Mouse (Mus musculus) stomach, postnatal 0 days (tissue): ENCODE measurements around the gene Depdc5. TPM values are rescaled to one million over a fixed set of nuclear protein-coding genes. Genes with fewer than 3 reads are reported as not detected.
"Not testable (repeated sequence)": the region's sequence is repeated elsewhere in the genome, so short reads cannot be mapped to it uniquely, and the experiment has no call there.

Experiments used
- ATAC-seq: fragments of 200-750 bp; cut with Nextera tagmentation; 2 replicates; pipeline ENCODE4 v1.8.0; 2017; ENCODE audit not compliant: low FRiP score, low TSS enrichment
- DNase-seq: peaks from one replicate; pipeline ENCODE4 v3.0.0-alpha.2; 2016; ENCODE audit warnings: low spot score
- H3K27ac ChIP-seq: fragments of 300-500 bp; sonication (generic); replicated peaks from 2 replicates; pipeline ENCODE4 v1.5.1; 2014; ENCODE audit warnings: mild to moderate bottlenecking, control low read depth
- H3K27me3 ChIP-seq: fragments of 300-500 bp; sonication (generic); 2 replicates; pipeline ENCODE4 v1.6.1; 2014; ENCODE audit warnings: low read length; ENCODE audit not compliant: control insufficient read depth, insufficient read depth
- H3K36me3 ChIP-seq: fragments of 300-500 bp; sonication (generic); 2 replicates; pipeline ENCODE4 v1.6.1; 2014; ENCODE audit warnings: low read length, mixed read lengths; ENCODE audit not compliant: control insufficient read depth, insufficient read depth
- H3K4me1 ChIP-seq: fragments of 300-500 bp; sonication (generic); replicated peaks from 2 replicates; pipeline ENCODE4 v1.6.1; 2014; ENCODE audit warnings: antibody characterized with exemption; ENCODE audit not compliant: control insufficient read depth, insufficient read depth
- H3K4me2 ChIP-seq: fragments of 300-500 bp; sonication (generic); replicated peaks from 2 replicates; pipeline ENCODE4 v1.6.1; 2014; ENCODE audit warnings: low read depth, mild to moderate bottlenecking, control low read depth, moderate library complexity
- H3K4me3 ChIP-seq: fragments of 300-500 bp; sonication (generic); 2 replicates; pipeline ENCODE4 v1.5.1; 2014; ENCODE audit warnings: low read depth, low read length, control low read depth
- H3K9ac ChIP-seq: fragments of 300-500 bp; sonication (generic); 2 replicates; pipeline ENCODE4 v1.6.1; 2014; ENCODE audit warnings: mild to moderate bottlenecking, low read length, control low read depth, mixed read lengths
- H3K9me3 ChIP-seq: fragments of 300-500 bp; sonication (generic); 2 replicates; pipeline ENCODE4 v1.6.1; 2016; ENCODE audit warnings: low read length; ENCODE audit not compliant: control insufficient read depth
- CTCF ChIP-seq: IDR thresholded peaks from 2 replicates; pipeline ENCODE4 v1.5.1; 2016; ENCODE audit warnings: antibody characterized with exemption, low read depth, mild to moderate bottlenecking, moderate library complexity
- EP300 ChIP-seq: optimal IDR thresholded peaks from 2 replicates; pipeline ENCODE3; 2016; ENCODE audit warnings: antibody characterized with exemption
- WGBS: fragments of 180-500 bp; shearing (Covaris S2); extraction: QIAGEN DNeasy Blood & Tissue Kit; methylation state at CpG from one replicate; pipeline ENCODE4 v1.1.7; 2014; 5-methylcytosine and 5-hydroxymethylcytosine counted together
- polyA plus RNA-seq: library from polyadenylated mRNA; unstranded; fragments of >200 nt; fragmentation: Nextera tagmentation; extraction: Ambion mirVana; gene quantifications from 2 replicates; pipeline ENCODE4 v1.2.1, GENCODE M21; 2015

Gene Depdc5
- polyA plus RNA-seq, 1 experiment from 2014 or later = 4.1 TPM

GRCm38 (mm10) chr5:32834497-32834896, 29.0 kb upstream of the Depdc5 start:
- H3K4me1 ChIP-seq = no peaks in the 10 kb centered on the region
- H3K9me3 ChIP-seq = no peaks in the 10 kb centered on the region
- TF ChIP-seq EP300 (no peak), CTCF (no peak)
- H3K36me3 ChIP-seq = peaks cover 12% of the 10 kb centered on the region
- no peak overlapping the region for H3K27ac ChIP-seq
- no peaks in the 10 kb centered on the region for H3K27me3 ChIP-seq
- H3K4me3 ChIP-seq = no peak overlapping the region
- no peak for DNase-seq
- no peak overlapping the region for H3K4me2 ChIP-seq
- 75% methylated on average over 1 of the region's 1 CpGs for WGBS
- no peak overlapping the region for H3K9ac ChIP-seq
- ATAC-seq = no peak

DNA sequence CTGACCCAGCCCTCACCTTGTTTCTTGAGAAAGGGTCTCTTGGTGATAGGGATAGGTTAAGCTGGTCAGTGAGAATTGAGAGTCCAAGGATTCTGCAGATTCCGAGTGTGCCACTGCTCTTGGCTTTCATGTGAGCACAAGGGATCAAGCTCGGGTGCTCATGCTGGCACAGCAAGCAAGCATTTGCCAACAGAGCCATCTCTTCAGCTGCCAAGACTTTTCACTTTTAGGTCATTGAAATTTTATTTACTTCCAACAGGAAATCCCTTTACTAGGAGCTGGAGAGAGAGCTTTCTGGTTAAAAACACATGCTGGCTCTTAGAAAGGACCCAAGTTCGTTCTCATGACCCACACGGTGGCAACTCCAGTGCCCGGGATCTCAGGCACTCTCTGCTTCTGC, 26.5 kb upstream of the Depdc5 start:
- Histone ChIP-seq H3K4me3 (no peak overlapping the region), H3K9ac (no peak overlapping the region), H3K27ac (no peak overlapping the region), H3K36me3 (peaks cover 24% of the 10 kb centered on the region), H3K27me3 (no peaks in the 10 kb centered on the region), H3K4me1 (no peaks in the 10 kb centered on the region), H3K9me3 (no peaks in the 10 kb centered on the region), H3K4me2 (no peak overlapping the region)
- 85% methylated on average over 5 of the region's 5 CpGs for WGBS
- DNase-seq (no peak), ATAC-seq (no peak)
- TF ChIP-seq EP300 (no peak), CTCF (no peak)

GRCm38 (mm10) chr5:32840029-32840428, 23.5 kb upstream of the Depdc5 start:
- no peaks in the 10 kb centered on the region for H3K9me3 ChIP-seq
- H3K27me3 ChIP-seq = no peaks in the 10 kb centered on the region
- no peak overlapping the region for H3K9ac ChIP-seq
- H3K4me1 ChIP-seq = no peaks in the 10 kb centered on the region
- no peak for DNase-seq
- no peak overlapping the region for H3K27ac ChIP-seq
- no peak for ATAC-seq
- no peak overlapping the region for H3K4me3 ChIP-seq
- peaks cover 21% of the 10 kb centered on the region for H3K36me3 ChIP-seq
- peak; percentile 32 for TF ChIP-seq CTCF
- TF ChIP-seq EP300 = no peak
- 81% methylated on average over 2 of the region's 2 CpGs for WGBS
- no peak overlapping the region for H3K4me2 ChIP-seq

DNA sequence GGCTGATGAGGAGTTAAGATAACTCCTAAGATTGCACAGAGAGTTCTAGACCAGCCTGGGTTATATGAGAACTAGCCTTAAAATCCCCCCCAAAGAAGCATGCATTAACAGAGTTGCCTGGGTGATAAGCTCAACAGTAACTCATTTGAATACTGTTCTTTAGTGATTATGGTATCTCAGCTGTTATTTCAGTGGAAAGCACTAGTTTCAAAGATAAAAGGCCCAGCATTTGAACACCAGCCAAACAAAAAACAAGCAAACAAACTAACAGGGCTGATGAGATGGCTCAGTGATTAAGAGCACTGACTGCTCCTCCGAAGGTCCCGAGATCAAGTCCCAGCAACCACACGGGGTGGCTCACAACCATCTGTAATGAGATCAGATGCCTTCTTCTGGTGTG, 14.3 kb upstream of the Depdc5 start:
- no peak overlapping the region for H3K9ac ChIP-seq
- no peak for ATAC-seq
- no peak overlapping the region for H3K4me3 ChIP-seq
- 95% methylated on average over 3 of the region's 3 CpGs for WGBS
- no peaks in the 10 kb centered on the region for H3K9me3 ChIP-seq
- TF ChIP-seq EP300 (no peak), CTCF (no peak)
- H3K4me2 ChIP-seq = no peak overlapping the region
- H3K27ac ChIP-seq = no peak overlapping the region
- no peaks in the 10 kb centered on the region for H3K36me3 ChIP-seq
- no peaks in the 10 kb centered on the region for H3K27me3 ChIP-seq
- DNase-seq = no peak
- 0 out of 2 replicates have a peak, but pooled peaks cover 2% of the 10 kb centered on the region for H3K4me1 ChIP-seq

DNA sequence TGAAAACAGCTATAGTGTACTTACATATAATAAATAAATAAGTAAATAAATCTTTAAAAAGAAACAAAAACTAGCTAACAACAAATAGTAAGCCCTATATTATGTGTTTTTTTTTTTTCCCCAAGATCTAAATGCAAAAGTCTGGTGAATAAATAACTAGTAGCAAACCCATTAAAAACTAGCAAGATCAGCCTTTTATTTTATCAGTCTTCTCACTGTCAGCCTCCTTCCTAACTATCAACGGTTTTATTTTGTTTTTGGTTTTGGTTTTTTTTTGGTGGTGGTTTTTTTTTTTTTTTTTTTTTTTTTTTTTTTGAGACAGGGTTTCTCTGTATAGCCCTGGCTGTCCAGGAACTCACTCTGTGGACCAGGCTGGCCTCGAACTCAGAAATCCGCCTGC, 13.9 kb upstream of the Depdc5 start:
- ATAC-seq, H3K4me2 ChIP-seq: not testable (repeated sequence)
- 96% methylated on average over 3 of the region's 3 CpGs for WGBS

DNA sequence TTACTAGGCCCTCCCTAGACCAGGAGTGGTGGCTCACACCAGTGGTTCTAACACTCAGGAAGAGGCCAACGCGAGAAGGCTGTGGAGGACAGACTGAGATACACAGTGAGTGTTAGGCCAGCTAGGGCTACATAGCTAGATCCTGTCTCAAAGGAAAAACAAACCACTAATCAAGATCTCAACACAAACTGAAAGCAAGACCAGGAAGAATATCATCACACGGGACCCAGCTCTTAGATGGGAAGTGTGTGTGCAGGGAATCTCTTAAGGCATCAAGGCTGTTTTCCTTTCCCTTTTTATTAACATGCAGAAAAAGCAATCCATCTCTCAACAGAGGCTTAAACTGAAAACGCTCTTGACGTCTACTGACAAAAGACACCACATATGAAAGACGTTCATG, 11.5 kb upstream of the Depdc5 start:
- Histone ChIP-seq H3K4me2 (peak overlapping the region; percentile 85), H3K9ac (peak overlapping the region; percentile 31; the same call in 1 of the 2 replicates), H3K36me3 (no peaks in the 10 kb centered on the region), H3K27ac (peak overlapping the region; percentile 53), H3K4me3 (peak overlapping the region; percentile 12), H3K9me3 (no peaks in the 10 kb centered on the region), H3K27me3 (no peaks in the 10 kb centered on the region), H3K4me1 (0 out of 2 replicates have a peak, but pooled peaks cover 2% of the 10 kb centered on the region)
- TF ChIP-seq EP300 (no peak), CTCF (no peak)
- DNase-seq (no peak), ATAC-seq (no peak)
- WGBS = 18% methylated on average over 6 of the region's 6 CpGs

More for the DNA sequence above, 13.9 kb upstream of the Depdc5 start:
- H3K27me3 ChIP-seq, H3K36me3 ChIP-seq, H3K4me1 ChIP-seq, DNase-seq, H3K9me3 ChIP-seq, H3K4me3 ChIP-seq, H3K27ac ChIP-seq, H3K9ac ChIP-seq: not testable (repeated sequence)
